Mouse (Mus musculus) midbrain, embryonic 13.5 days (tissue): ENCODE measurements around the gene Dcaf5. TPM values are rescaled to one million over a fixed set of nuclear protein-coding genes. Genes with fewer than 3 reads are reported as not detected.

Source experiments
- ATAC-seq: fragments of 200-750 bp; cut with Nextera tagmentation; 2 replicates; pipeline ENCODE4 v1.8.0; 2017; ENCODE audit warnings: mild to moderate bottlenecking, moderate TSS enrichment, moderate library complexity
- H3K27ac ChIP-seq: fragments of 300-500 bp; sonication (generic); 2 replicates; pipeline ENCODE4 v1.5.1; 2015; ENCODE audit warnings: inconsistent platforms, mild to moderate bottlenecking, moderate library complexity
- H3K27me3 ChIP-seq: fragments of 300-500 bp; sonication (generic); 2 replicates; pipeline ENCODE4 v1.6.1; 2015; ENCODE audit warnings: mild to moderate bottlenecking, inconsistent platforms
- H3K36me3 ChIP-seq: fragments of 300-500 bp; sonication (generic); 2 replicates; pipeline ENCODE4 v1.6.1; 2015; ENCODE audit warnings: mild to moderate bottlenecking, inconsistent platforms
- H3K4me1 ChIP-seq: fragments of 300-500 bp; sonication (generic); replicated peaks from 2 replicates; pipeline ENCODE4 v1.6.1; 2015; ENCODE audit warnings: inconsistent platforms
- H3K4me2 ChIP-seq: fragments of 300-500 bp; sonication (generic); replicated peaks from 2 replicates; pipeline ENCODE4 v1.6.1; 2015; ENCODE audit warnings: moderate library complexity, mild to moderate bottlenecking, inconsistent platforms
- H3K4me3 ChIP-seq: fragments of 300-500 bp; sonication (generic); replicated peaks from 2 replicates; pipeline ENCODE4 v1.5.1; 2015; ENCODE audit warnings: mild to moderate bottlenecking, inconsistent platforms
- H3K9ac ChIP-seq: fragments of 300-500 bp; sonication (generic); replicated peaks from 2 replicates; pipeline ENCODE4 v1.6.1; 2015; ENCODE audit warnings: mild to moderate bottlenecking, inconsistent platforms
- H3K9me3 ChIP-seq: fragments of 300-500 bp; sonication (generic); 2 replicates; pipeline ENCODE4 v1.6.1; 2016; ENCODE audit warnings: mild to moderate bottlenecking, inconsistent platforms
- WGBS: fragments of 180-500 bp; shearing (Covaris S2); methylation state at CpG from one replicate; pipeline ENCODE4 v1.1.7; 2015; 5-methylcytosine and 5-hydroxymethylcytosine counted together
- microRNA-seq: library from miRNA; unstranded; fragments of <30 nt; microRNA quantifications from one replicate; pipeline ENCODE4, GENCODE M21; 2016
- polyA plus RNA-seq: library from polyadenylated mRNA; unstranded; fragments of >200 nt; fragmentation: Nextera tagmentation; extraction: Ambion mirVana; gene quantifications from 2 replicates; pipeline ENCODE4 v1.2.1, GENCODE M21; 2015

Dcaf5 gene
- polyA plus RNA-seq, 1 experiment from 2014 or later, result 28.2 TPM

DNA sequence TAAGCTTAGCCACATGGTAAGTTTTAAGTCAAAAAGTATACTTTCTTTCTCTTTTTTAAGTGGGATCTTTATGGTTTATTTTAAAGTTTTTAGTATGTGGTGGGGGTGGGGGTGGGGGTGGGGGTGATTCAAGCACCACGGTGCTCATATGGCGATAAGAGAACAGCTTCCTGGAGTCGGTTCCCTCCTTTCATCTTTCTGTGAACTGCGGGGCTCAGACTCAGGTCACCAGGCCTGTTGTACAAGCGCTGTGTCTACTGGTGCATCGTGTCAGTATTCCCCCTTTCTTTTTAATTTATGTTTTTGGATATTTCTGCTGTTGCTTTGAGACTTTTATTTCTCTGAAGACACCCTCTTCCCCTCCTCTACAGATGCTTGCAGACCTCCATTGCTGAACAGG, 137.7 kb downstream of the Dcaf5 start:
- ATAC-seq, result no peak
- WGBS, result 93% methylated on average over 6 of the region's 6 CpGs
- no peaks in the 10 kb centered on the region for H3K36me3 ChIP-seq

DNA sequence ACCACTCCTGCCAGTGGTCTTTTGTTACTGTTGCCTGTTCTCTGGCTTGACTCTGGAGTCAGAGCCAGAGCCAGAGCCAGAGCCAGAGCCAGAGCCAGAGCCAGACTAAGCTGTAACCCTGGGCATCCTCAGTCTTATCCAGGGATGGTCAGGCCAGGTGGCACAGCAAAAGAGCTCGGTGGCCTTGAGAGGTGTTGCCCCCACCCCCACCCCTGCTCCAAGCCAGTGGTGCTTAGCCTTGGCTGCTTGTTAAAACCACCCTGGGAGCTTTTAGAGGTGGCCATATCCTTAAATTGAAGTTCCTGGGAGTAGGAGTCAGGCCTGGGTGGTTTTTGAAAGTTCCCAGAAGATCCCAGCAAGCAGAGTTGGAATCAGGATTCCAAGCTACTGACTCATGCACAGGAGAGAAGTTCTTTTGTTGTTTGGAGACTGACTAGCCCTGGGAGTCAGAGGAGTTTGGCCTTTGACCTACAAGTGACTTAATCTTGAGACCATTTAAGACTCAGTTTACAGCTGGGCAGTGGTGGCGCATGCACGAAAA, 144.4 kb downstream of the Dcaf5 start:
- no peak overlapping the region for H3K4me3 ChIP-seq
- no peak for ATAC-seq
- 59% methylated on average over 3 of the region's 3 CpGs for WGBS
- H3K4me2 ChIP-seq, result no peak overlapping the region
- no peaks in the 10 kb centered on the region for H3K9me3 ChIP-seq
- H3K27me3 ChIP-seq, result no peaks in the 10 kb centered on the region
- 0 out of 2 replicates have a peak, but pooled peaks cover 5% of the 10 kb centered on the region for H3K4me1 ChIP-seq
- no peak overlapping the region for H3K27ac ChIP-seq
- H3K9ac ChIP-seq, result no peak overlapping the region
- no peaks in the 10 kb centered on the region for H3K36me3 ChIP-seq

More for the DNA sequence above, 137.7 kb downstream of the Dcaf5 start:
- no peaks in the 10 kb centered on the region for H3K4me1 ChIP-seq
- H3K4me2 ChIP-seq, result no peak overlapping the region
- no peaks in the 10 kb centered on the region for H3K27me3 ChIP-seq
- no peak overlapping the region for H3K4me3 ChIP-seq
- H3K9me3 ChIP-seq, result no peaks in the 10 kb centered on the region
- H3K9ac ChIP-seq, result no peak overlapping the region
- no peak overlapping the region for H3K27ac ChIP-seq

DNA sequence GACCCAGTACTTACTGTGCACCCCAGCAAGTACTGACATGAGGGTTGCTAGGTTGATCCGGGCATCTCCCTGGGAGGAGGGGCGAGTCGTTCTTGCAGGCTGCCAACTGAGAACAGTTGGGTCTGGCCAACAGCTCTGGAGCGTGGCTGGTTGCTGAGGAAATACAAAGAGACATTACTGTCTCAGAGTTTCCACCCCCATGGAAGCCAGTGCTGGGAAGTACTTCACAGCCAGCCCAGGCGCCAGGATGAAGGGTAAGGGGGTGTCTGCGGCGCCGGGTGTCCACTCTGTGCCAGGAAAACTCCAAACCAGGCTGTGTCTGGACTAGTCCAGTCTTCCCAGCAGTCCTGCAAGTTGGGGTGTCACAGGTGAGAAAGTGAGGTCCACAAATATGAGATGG, 145.4 kb downstream of the Dcaf5 start:
- 0 out of 2 replicates have a peak, but pooled peaks cover 5% of the 10 kb centered on the region for H3K4me1 ChIP-seq
- no peak overlapping the region for H3K4me3 ChIP-seq
- ATAC-seq, result no peak
- no peak overlapping the region for H3K4me2 ChIP-seq
- no peak overlapping the region for H3K9ac ChIP-seq
- no peaks in the 10 kb centered on the region for H3K27me3 ChIP-seq
- H3K36me3 ChIP-seq, result no peaks in the 10 kb centered on the region
- no peaks in the 10 kb centered on the region for H3K9me3 ChIP-seq
- 94% methylated on average over 8 of the region's 8 CpGs for WGBS
- no peak overlapping the region for H3K27ac ChIP-seq

DNA sequence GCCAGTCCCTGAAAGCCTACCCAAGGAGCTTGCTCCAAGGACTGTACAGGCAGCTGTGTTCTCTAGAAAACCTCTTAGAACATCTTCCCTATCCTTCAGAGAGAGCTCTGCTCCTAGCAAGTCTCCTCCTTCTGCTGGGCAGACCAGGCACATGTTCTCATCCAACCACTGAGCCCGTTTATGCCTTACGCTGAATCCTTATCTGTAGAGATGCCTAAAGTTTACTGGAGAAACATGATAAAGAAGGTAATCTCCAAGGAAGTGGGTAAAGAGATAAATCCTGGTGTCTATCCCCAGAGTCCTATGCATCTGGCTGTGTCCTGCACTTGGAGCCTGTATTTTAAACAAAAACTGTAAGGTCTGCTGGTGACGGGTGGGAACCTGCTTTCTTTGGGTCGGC, 145.9 kb downstream of the Dcaf5 start:
- WGBS, result 99% methylated on average over 4 of the region's 4 CpGs
- H3K4me1 ChIP-seq, result 0 out of 2 replicates have a peak, but pooled peaks cover 5% of the 10 kb centered on the region
- H3K9me3 ChIP-seq, result no peaks in the 10 kb centered on the region
- no peak overlapping the region for H3K9ac ChIP-seq
- no peak overlapping the region for H3K4me2 ChIP-seq
- no peak overlapping the region for H3K4me3 ChIP-seq
- no peaks in the 10 kb centered on the region for H3K27me3 ChIP-seq
- no peak for ATAC-seq
- H3K36me3 ChIP-seq, result no peaks in the 10 kb centered on the region
- no peak overlapping the region for H3K27ac ChIP-seq

DNA sequence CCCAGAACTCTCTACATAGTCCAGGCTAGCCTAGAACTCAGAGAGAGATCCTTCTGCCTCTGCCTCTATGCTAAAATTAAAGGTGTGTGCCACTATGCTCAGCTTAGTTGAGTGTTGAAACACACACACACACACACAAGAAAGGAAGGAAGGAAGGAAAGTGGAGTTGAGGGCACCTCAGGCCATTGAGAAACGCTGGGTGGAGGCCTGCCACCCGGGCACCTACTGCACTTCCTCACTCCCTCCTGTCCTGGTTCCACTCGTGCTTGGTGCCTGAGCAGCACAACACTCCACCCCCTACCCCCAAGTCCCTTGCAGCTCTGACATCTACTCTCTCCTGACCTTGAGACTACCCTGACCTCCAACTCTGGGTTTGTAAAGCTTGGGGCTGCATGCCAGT, 146.7 kb downstream of the Dcaf5 start:
- no peak overlapping the region for H3K4me2 ChIP-seq
- H3K4me3 ChIP-seq, result no peak overlapping the region
- no peak for ATAC-seq
- H3K27ac ChIP-seq, result no peak overlapping the region
- H3K4me1 ChIP-seq, result 0 out of 2 replicates have a peak, but pooled peaks cover 5% of the 10 kb centered on the region
- no peaks in the 10 kb centered on the region for H3K9me3 ChIP-seq
- no peaks in the 10 kb centered on the region for H3K27me3 ChIP-seq
- H3K36me3 ChIP-seq, result no peaks in the 10 kb centered on the region
- 77% methylated on average over 3 of the region's 3 CpGs for WGBS
- H3K9ac ChIP-seq, result no peak overlapping the region

DNA sequence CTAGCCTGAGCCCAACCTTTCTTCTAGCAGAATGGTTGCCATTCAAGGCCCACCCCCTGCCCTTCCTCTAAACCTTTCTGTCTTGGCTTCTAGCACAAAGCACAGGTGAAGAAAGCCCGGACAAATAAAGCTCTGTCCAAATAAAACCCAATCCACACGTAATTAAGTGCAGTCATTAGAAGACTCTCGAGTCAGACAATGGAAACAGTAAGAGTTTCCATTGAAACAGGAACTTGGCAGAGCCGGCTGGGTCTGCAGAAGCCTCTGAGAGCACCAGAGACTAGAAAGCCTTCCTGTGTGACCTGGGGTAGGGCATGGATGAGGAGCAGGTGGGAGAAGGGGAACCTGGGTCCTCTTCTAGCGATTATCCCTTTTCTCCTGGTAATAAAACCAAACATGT, 150.5 kb downstream of the Dcaf5 start:
- Histone ChIP-seq H3K9me3 (no peaks in the 10 kb centered on the region), H3K4me3 (no peak overlapping the region), H3K9ac (no peak overlapping the region), H3K4me1 (no peaks in the 10 kb centered on the region), H3K27me3 (no peaks in the 10 kb centered on the region), H3K36me3 (no peaks in the 10 kb centered on the region), H3K27ac (no peak overlapping the region), H3K4me2 (no peak overlapping the region)
- WGBS, result 70% methylated on average over 5 of the region's 5 CpGs
- ATAC-seq, result no peak

Small RNA genes within 50 kb of the gene (microRNA-seq; reads per million reads assigned to microRNA genes)
- gene Mir1843a, result 64.7 reads per million, percentile 49 among the genes with 10 or more reads in this experiment

Other genes starting within 250 kb of the Dcaf5 start
- gene Actn1, start 176.2 kb downstream of the Dcaf5 start, polyA plus RNA-seq, result 5.5 and 7.3 TPM in 2 replicates
- 54.8 and 58.4 TPM in 2 replicates for gene Exd2, start 26.5 kb upstream of the Dcaf5 start, polyA plus RNA-seq
- 32.1 and 34.7 TPM in 2 replicates for gene Galnt16, start 81.7 kb upstream of the Dcaf5 start, polyA plus RNA-seq
- 26.1 and 27.5 TPM in 2 replicates for gene Slc39a9, start 207.3 kb upstream of the Dcaf5 start, polyA plus RNA-seq
- gene Erh, start 207.7 kb upstream of the Dcaf5 start, polyA plus RNA-seq, result 367 and 391 TPM in 2 replicates